Mouse (Mus musculus): ENCODE results near the gene Lrrc41. TPM values are rescaled to one million over a fixed set of nuclear protein-coding genes. Genes with fewer than 3 reads are reported as not detected.

Lrrc41 gene
- total RNA-seq, 2 experiments from 2014 or later, result 45.0 to 46.0 TPM

GRCm38 (mm10) chr4:116075631-116076368, 731 bp downstream of the Lrrc41 start:
- intact Hi-C loops (cut with DNase I), result no loop called here
- DNase-seq (ENCODE audit: low spot score in 2 of 2), result peak; percentile 56 to 59

GRCm38 (mm10) chr4:116076369-116077231, 1.5 kb downstream of the Lrrc41 start:
- intact Hi-C loops (cut with DNase I), result no loop called here
- DNase-seq (ENCODE audit: low spot score in 2 of 2), result peak in 1 of 2 experiments; percentile 30

DNA sequence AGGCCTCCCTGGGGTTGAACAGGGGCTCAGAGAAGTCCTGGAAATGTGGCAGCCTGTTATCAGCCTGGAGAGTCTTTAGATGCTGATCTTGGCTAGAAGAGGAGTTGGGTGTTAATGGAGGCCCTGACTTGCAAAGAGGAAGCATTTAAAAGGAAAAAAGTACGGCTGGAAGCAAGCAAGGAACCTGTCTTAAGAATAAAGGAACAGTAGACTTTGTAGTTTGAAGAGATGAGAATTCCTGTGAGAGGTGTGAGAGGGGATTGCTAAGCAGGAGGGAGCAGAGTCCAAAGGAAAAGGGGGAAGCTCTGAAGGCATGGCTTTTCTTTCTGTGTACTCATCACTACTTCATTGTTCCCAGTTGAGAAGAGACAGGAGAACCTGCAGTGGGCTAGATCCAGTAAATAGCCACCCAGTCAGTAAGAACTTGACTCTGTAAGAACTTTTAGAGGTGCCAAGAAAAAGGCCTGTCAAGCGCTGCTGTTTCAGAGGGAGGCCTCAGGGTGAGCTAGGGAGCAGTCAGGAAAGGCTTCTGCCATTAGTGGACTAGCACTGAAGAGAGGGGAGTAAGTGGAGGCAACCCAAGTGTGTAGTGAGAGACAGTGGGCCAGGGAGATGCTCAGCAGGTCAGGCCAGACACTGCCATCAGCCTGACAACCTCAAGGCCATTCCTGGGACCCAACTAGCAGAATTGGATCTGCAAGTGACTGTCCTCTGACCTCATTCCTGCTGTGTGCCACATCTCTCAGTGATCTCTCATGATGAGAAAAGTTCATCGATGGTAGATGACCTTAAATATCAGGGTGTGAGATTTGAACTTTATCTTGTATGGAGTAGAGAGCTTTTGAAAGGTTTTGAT, 2.4 kb downstream of the Lrrc41 start:
- intact Hi-C loops (cut with DNase I), result no loop called here
- no peak for DNase-seq (ENCODE audit: low spot score in 2 of 2)

DNA sequence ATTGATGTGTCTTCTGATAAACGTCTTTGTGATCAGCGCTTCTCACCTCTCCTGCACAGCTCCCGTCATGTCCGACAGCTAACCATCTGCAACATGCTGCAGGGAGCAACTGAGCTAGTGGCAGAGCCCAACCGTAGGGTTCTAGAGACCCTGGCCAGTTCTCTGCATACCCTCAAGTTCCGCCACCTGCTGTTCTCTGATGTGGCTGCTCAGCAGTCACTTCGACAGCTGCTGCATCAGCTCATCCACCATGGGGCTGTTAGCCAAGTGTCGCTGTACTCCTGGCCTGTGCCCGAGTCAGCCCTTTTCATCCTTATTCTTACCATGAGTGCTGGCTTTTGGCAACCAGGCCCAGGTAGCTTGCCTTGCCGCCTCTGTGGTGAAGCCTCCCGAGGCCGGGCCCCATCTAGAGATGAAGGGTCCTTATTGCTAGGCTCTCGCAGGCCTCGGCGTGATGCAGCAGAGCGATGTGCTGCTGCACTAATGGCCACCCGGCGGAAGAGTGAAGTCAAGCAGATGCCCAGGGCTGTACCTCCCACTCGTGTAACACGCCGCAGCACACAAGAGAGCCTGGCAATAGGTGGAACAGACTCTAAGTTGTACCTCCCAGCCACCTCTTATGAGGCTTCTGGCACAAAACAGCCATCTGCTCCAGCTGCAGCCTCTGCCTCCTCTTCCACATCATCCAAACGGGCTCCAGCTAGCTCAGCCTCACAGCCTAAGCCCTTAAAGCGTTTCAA, 13.6 kb downstream of the Lrrc41 start:
- no peak for DNase-seq (ENCODE audit: low spot score in 2 of 2)
- intact Hi-C loops (cut with DNase I), result no loop called here

DNA sequence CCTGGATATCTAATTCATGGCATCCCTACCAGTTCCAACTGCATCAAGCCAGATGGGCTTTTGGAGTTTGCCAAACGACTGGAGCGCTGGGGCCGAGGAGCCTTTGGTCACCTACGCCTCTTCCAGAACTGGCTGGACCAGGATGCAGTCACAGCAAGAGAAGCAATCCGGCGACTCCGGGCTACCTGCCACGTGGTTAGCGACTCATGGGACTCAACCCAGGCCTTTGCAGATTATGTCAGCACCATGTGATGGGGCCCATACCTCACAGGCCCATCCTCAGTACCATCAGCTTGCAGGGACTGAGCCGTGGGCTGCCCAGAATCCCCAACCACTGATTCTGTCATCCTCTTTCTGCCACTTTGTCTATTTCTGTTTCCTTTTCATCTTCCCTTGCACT, 21.2 kb downstream of the Lrrc41 start:
- intact Hi-C loops (cut with DNase I), result no loop called here
- no peak for DNase-seq (ENCODE audit: low spot score in 2 of 2)

- intact Hi-C loops (cut with DNase I), result no loop called here
- no peak for DNase-seq (ENCODE audit: low spot score in 2 of 2)
Measured at GRCm38 (mm10) chr4:116097211-116097610, 22.1 kb downstream of the Lrrc41 start.

GRCm38 (mm10) chr4:116100959-116101358, 25.9 kb downstream of the Lrrc41 start:
- no peak for DNase-seq (ENCODE audit: low spot score in 2 of 2)
- intact Hi-C loops (cut with DNase I), result no loop called here

GRCm38 (mm10) chr4:116105278-116105677, 30.2 kb downstream of the Lrrc41 start:
- intact Hi-C loops (cut with DNase I), result no loop called here
- DNase-seq (ENCODE audit: low spot score in 2 of 2), result peak in 1 of 2 experiments; percentile 33

GRCm38 (mm10) chr4:116110695-116111094, 35.6 kb downstream of the Lrrc41 start:
- intact Hi-C loops (cut with DNase I), result no loop called here
- no peak for DNase-seq (ENCODE audit: low spot score in 2 of 2)

DNA sequence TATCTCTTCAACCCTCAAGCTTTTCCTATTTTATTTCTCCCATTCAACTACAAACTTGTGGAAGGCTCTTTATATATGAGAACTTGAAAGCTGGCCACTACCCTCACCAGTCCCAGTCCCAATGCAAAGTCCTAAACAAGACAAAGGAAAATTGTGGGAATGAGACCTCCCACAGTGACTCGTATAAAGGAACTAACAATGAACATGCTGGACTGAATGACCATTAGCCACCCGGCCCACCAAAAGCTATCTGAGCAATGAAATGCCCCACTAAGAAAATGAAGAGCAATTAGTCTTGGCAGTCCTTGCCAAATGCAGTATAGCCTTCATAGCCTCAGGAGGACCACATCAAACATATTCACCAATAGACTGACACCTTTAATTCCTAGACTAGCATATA, 36.4 kb downstream of the Lrrc41 start:
- intact Hi-C loops (cut with DNase I), result no loop called here
- DNase-seq (ENCODE audit: low spot score in 2 of 2), result no peak

GRCm38 (mm10) chr4:116122762-116123161, 47.7 kb downstream of the Lrrc41 start:
- no peak for DNase-seq (ENCODE audit: low spot score in 2 of 2)
- intact Hi-C loops (cut with DNase I), result no loop called here

DNA sequence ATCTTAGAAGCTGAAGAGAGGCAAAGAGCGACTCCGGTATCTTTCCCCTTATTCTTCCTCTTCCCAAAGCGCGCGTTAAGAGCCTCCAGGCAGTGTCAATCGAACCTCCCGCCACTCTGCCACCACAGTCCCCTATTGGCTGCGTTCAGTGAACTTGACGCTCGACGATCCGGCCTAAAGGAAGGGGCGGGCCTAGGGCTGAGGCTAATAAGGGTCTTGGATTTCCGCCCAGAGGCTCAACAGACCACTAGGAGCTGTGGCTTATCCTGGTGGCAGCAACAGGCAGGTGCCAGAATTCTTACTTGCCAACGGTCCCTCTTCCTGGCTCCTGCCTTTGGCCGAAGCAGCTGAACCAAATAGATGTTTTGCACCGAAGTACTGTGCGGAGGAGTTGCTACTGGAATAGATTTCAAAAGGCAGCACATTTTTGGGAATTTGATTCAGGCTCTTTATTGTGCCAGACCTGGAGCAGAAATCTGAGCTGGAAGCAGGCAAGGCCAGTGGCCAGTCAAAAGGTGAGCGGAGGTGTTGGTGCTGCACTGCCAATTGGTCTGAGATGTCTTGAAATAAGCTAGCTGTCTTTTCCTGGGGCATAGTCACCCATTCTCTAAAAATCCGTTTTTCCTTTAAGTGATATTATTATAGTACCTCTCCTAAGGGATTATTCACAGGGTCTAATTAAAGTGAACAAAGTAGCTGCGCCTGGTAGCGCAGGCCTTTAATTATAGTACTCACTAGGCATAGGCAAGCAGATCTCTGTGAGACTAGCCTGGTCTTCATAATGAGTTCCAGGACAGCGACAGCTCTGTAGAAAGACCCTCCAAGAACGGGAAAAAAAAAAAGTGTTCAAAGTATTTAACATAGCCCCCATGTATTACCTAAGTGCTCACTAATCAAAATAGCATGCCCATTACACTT, 48.8 kb downstream of the Lrrc41 start, which contains the start of the genes Rad54l and Pomgnt1:
Gene Rad54l (minus strand): TSS at position 89 of the 918 bp plus-strand sequence.
Gene Pomgnt1 (plus strand): TSS at position 239 of the 918 bp plus-strand sequence.
- DNase-seq (ENCODE audit: low spot score in 2 of 2), result peak; percentile 74 to 80
- intact Hi-C loops (cut with DNase I), result no loop called here

DNA sequence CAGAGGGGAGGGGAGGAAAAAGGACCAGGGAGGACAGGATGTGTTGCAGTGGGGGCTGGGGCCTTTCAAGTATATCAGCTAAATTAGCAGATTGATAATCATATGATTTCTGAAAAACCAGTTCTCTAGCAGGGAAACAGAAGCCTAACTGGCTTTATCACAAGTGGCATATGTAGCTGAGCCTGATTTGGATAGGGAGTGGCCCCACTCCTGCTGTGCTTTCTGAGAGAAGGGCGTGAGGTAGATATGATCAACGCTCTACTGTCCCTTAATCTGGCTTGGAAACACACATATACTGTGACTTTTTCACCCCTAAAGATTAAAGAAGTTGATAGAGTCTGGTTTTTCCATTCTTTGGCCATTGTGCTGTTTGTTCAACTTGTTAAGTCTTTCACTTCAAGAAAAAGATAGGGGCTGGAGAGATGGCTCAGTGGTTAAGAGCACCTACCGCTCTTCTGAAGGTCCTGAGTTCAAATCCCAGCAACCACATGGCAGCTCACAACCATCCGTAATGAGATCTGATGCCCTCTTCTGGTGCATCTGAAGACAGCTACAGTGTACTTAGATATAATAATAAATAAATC, 50.8 kb downstream of the Lrrc41 start:
- intact Hi-C loops (cut with DNase I), result no loop called here
- no peak for DNase-seq (ENCODE audit: low spot score in 2 of 2)

DNA sequence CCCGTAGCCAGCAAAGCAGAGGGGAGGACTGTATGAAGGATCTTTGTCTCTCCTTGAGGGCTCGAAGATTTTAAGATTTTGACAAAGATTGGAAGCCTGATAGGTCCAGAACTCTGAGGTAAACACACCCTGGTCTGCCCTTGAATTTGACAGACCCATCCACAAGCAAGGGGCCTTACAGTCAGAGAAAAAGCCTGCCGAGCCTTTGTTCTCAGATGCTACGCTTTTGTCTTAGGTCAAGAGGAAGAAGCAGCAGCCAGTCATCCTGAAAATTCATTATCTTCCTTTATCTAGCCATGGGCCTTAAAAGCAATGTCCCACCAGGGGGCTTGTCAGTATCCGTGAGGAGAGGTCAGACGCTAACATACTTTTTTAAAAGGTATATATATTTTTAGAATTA, 52.9 kb downstream of the Lrrc41 start:
- no peak for DNase-seq (ENCODE audit: low spot score in 2 of 2)
- intact Hi-C loops (cut with DNase I), result no loop called here

DNA sequence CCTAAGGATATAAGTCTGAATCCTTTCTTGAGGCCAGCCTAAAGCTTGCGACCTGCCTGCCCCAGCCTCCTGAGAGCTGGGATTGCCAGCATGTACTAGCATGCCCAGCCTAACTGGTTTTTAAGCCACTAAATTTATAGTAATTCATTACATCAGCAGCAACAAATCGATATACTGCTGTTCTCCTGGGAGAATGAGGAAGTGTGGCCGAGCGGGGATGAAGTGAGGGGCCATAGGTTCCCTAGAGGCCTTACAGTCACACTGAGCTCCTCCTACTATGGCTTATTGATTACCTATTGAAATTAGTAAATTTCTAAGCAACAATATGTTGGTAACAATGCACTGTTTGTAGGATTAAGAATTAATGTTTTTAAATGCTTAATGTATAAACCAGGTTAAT, 58.1 kb downstream of the Lrrc41 start:
- DNase-seq (ENCODE audit: low spot score in 2 of 2), result no peak
- intact Hi-C loops (cut with DNase I), result no loop called here

- DNase-seq (ENCODE audit: low spot score in 2 of 2), result peak in 1 of 2 experiments; percentile 54
- intact Hi-C loops (cut with DNase I), result no loop called here
Measured at GRCm38 (mm10) chr4:116134990-116135389, 59.9 kb downstream of the Lrrc41 start.

DNA sequence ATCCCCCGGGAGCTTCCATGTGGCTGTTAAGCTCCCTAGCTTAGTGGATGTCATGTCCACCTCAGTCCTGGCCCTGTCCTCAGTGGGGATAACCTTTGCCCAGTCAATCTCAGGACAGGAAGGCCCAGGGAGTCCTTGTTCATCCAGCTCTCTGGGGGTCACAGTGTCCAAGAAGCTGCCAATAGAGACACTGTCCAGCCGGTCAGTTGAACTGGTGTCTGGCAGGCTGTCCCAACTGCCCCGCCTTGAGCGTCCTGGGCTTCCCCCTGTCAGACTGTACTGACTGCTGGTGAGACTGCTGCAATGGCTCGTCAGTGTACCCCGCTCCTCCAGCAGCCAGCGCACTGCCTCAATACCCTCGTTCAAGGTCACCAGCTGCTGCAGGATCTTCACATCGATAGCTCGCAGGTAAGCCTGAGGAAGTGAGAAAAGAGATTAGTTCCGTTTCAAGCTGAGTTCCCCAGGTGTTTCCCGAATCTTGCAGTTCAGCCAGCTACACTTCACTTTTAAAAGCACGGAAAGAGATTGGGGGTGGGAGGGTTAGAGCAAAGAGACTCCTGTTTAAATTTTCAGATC, 62.4 kb downstream of the Lrrc41 start:
- no peak for DNase-seq (ENCODE audit: low spot score in 2 of 2)
- intact Hi-C loops (cut with DNase I), result no loop called here

Data from left cerebral cortex, postnatal 14 days (tissue).